Comparison of ENCODE assay signal across 8 mouse cellular contexts in the genomic region with DNA sequence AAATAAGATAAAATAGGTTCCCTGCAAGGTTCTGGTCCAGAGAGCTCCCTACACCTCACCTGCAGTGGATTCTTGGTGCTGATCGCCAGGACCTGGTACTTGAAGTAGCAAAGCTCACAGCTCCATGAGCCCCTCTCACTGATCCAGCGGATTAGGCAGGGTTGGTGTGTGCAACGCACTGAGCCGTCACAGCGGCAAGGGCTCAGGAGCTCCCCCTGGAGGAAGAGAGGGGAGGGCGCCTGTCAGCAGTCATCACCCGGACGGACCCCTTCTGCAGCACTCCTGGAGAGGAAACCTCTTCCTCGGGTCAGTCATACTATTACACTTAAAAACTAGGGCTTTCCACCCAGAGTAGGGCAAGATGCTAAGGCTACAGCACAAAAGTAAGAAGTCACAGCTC. TPM values are rescaled to one million over a fixed set of nuclear protein-coding genes. Genes with fewer than 3 reads are reported as not detected.
DNase-seq lines count a peak whose midpoint lies in the region; TF ChIP-seq lines count a peak whose summit lies in the region.

No protein-coding gene starts in this region.

- DNase-seq in heart, postnatal 10 days: peak; percentile 74 to 84
- peak; percentile 80 to 88 for DNase-seq in kidney, postnatal 36 days
- peak; percentile 84 for DNase-seq in lung, postnatal 14 days
- DNase-seq in retina, adult 2 months (ENCODE audit: low read depth, low spot score): peak; percentile 77
- DNase-seq in thymus, postnatal 36 days: peak; percentile 81 to 82

- peak; percentile 97 for TF ChIP-seq CTCF in E14TG2a.4 (conservative IDR thresholded peaks at IDR 0.05; ENCODE audit: low read length)
- peak; percentile 96 for TF ChIP-seq CTCF in bone marrow, adult 2 months (IDR thresholded peaks at IDR 0.05; ENCODE audit: control insufficient read depth, insufficient read depth, low read length)
- peak; percentile 98 for TF ChIP-seq CTCF in embryonic fibroblast, embryonic 13.5 days (IDR thresholded peaks at IDR 0.05; ENCODE audit: borderline replicate concordance, insufficient read depth, low read length)

- H3K27me3 ChIP-seq in E14TG2a.4 (ENCODE audit: insufficient read depth, low read length): peaks cover 13% of the 10 kb centered on the region

- under 1% methylated on average over 9 of the region's 9 CpGs for WGBS in bone marrow, adult 2 months

- H3K9me3 ChIP-seq in E14TG2a.4 (ENCODE audit: low read length): no peaks in the 10 kb centered on the region

- peaks cover 73% of the 10 kb centered on the region for H3K4me1 ChIP-seq in E14TG2a.4 (replicated peaks; ENCODE audit: low read depth, low read length)
- peaks cover 1% of the 10 kb centered on the region; the same call in 1 of the 2 replicates for H3K4me1 ChIP-seq in bone marrow, adult 2 months (ENCODE audit: control insufficient read depth, insufficient read depth, low read length)
- H3K4me1 ChIP-seq in embryonic fibroblast, embryonic 13.5 days (ENCODE audit: control insufficient read depth, insufficient read depth, low read length): no peaks in the 10 kb centered on the region

- peaks cover 42% of the 10 kb centered on the region for H3K36me3 ChIP-seq in E14TG2a.4 (ENCODE audit: insufficient read depth, low read length)

- H3K4me3 ChIP-seq in E14TG2a.4 (replicated peaks; ENCODE audit: low read length): peak overlapping the region; percentile 58
- no peak overlapping the region for H3K4me3 ChIP-seq in bone marrow, adult 2 months (replicated peaks; ENCODE audit: control insufficient read depth, low read depth, low read length)
- no peak overlapping the region for H3K4me3 ChIP-seq in embryonic fibroblast, embryonic 13.5 days (ENCODE audit: insufficient read depth, low read length)

- intact Hi-C loops in heart, postnatal 10 days (cut with DNase I): no loop called here

- TF ChIP-seq POLR2A in bone marrow, adult 2 months (IDR thresholded peaks at IDR 0.05; ENCODE audit: borderline replicate concordance, control insufficient read depth, low read depth, low read length): no peak
- TF ChIP-seq POLR2A in embryonic fibroblast, embryonic 13.5 days (IDR thresholded peaks at IDR 0.05; ENCODE audit: low read depth, low read length): no peak

- no peak overlapping the region for H3K27ac ChIP-seq in bone marrow, adult 2 months (ENCODE audit: control insufficient read depth, insufficient read depth, low read depth, low read length, poor library complexity)
- no peak overlapping the region for H3K27ac ChIP-seq in embryonic fibroblast, embryonic 13.5 days (ENCODE audit: insufficient read depth, low read length)

RNA-seq across cellular contexts. Expression of a gene that starts 1.8 kb away (rescaled TPM):
- 1.6 TPM in 1 of 2 replicates, not detected in the other for polyA plus RNA-seq in bone marrow, adult 2 months (2011; ENCODE audit: insufficient read depth, insufficient read length, low replicate concordance, missing spikeins)
- 2.8 and 3.0 TPM in 2 replicates for polyA plus RNA-seq in embryonic fibroblast, embryonic 13.5 days (2011; ENCODE audit: insufficient read length, low read depth, missing spikeins)
- total RNA-seq in heart, postnatal 10 days (2021): 1 to 10 TPM; 1.7 to 2.9 TPM

RNA-seq across cellular contexts. Expression of a gene that starts 5.2 kb away (rescaled TPM):
- 127 and 148 TPM in 2 replicates for polyA plus RNA-seq in bone marrow, adult 2 months (2011; ENCODE audit: insufficient read depth, insufficient read length, low replicate concordance, missing spikeins)
- 596 and 724 TPM in 2 replicates for polyA plus RNA-seq in embryonic fibroblast, embryonic 13.5 days (2011; ENCODE audit: insufficient read length, low read depth, missing spikeins)
- 100 to 1,000 TPM; 154 to 196 TPM for total RNA-seq in heart, postnatal 10 days (2021)

RNA-seq across cellular contexts. Expression of a gene that starts 10.1 kb away (rescaled TPM):
- not detected in 2 replicates for polyA plus RNA-seq in bone marrow, adult 2 months (2011; ENCODE audit: insufficient read depth, insufficient read length, low replicate concordance, missing spikeins)
- not detected in 2 replicates for polyA plus RNA-seq in embryonic fibroblast, embryonic 13.5 days (2011; ENCODE audit: insufficient read length, low read depth, missing spikeins)
- total RNA-seq in heart, postnatal 10 days (2021): under 1 TPM; 0.22 to 0.29 TPM

RNA-seq across cellular contexts. Expression of a gene that starts 11.9 kb away (rescaled TPM):
- 15.7 and 22.5 TPM in 2 replicates for polyA plus RNA-seq in bone marrow, adult 2 months (2011; ENCODE audit: insufficient read depth, insufficient read length, low replicate concordance, missing spikeins)
- polyA plus RNA-seq in embryonic fibroblast, embryonic 13.5 days (2011; ENCODE audit: insufficient read length, low read depth, missing spikeins): 118 and 143 TPM in 2 replicates
- 10 to 100 TPM; 50.0 to 53.8 TPM for total RNA-seq in heart, postnatal 10 days (2021)

RNA-seq across cellular contexts. Expression of a gene that starts 16.8 kb away (rescaled TPM):
- polyA plus RNA-seq in bone marrow, adult 2 months (2011; ENCODE audit: insufficient read depth, insufficient read length, low replicate concordance, missing spikeins): 1.1 TPM in 1 of 2 replicates, not detected in the other
- 2.2 and 3.7 TPM in 2 replicates for polyA plus RNA-seq in embryonic fibroblast, embryonic 13.5 days (2011; ENCODE audit: insufficient read length, low read depth, missing spikeins)
- under 1 TPM; 0.12 to 0.17 TPM for total RNA-seq in heart, postnatal 10 days (2021)
